Mouse (Mus musculus): ENCODE data around the gene Tmem150b. TPM values are rescaled to one million over a fixed set of nuclear protein-coding genes. Genes with fewer than 3 reads are reported as not detected.
A peak's percentile ranks its signal among the peaks of the same experiment; 100 is the strongest.

Gene Tmem150b
- polyA plus RNA-seq, 1 experiment from 2014 or later: 0.33 TPM

DNA sequence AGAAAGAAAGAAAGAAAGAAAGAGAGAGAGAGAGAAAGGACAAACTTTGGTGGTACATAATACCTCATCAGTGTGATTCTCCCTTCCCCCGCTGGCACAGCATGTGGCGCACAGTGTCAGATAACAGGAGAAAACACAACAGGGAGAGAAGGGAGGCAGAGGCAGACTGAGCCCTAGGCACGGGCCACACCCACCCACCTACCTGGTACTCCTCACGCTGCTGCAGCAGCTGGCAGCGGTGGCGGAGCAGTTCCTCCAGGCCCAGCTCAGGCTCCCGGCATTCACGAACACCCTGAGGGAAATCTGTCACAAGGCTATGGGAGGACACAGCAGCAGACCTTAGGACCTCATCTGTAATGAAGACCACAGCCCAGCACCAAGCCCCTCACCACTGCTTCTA, 61.9 kb downstream of the Tmem150b start:
- H3K36me3 ChIP-seq (ENCODE audit: control insufficient read depth, insufficient read depth): peaks cover 6% of the 10 kb centered on the region
- ATAC-seq (ENCODE audit: low read depth): no peak

DNA sequence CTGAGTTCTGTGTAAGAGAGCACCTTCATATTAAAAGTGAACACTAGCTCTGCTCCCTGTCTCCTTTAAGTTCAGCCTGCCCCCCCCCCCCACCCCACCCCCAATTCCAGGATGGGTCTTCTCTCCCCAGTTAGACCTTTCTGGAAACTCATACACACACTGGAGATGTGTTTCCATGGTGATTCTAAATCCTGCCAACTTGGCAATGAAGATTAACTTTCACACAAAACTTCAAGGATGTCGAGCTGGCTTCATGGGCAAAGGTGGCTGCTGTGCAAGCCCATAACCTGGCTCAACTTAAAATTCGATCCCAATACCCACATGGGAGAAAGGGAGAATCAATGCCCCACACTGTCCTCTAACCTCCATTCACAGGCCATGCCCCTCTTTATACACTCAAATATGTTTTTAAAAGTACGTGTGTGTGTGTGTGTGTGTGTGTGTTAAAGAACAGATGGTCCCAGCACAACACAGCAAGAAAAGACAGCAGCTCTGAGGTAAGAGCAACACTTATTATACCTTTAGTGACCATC, 65.1 kb downstream of the Tmem150b start:
- H3K9ac ChIP-seq (ENCODE audit: low read depth, low read length): peak overlapping the region; percentile 98
- 58% methylated on average over 3 of the region's 3 CpGs for WGBS (ENCODE audit: insufficient replicate concordance)
- ATAC-seq (ENCODE audit: low read depth): no peak

More for the DNA sequence above, 61.9 kb downstream of the Tmem150b start:
- H3K9ac ChIP-seq (ENCODE audit: low read depth, low read length): 0 out of 2 replicates have a peak overlapping the region, but pooled peaks have one; percentile 1
- H3K4me3 ChIP-seq (ENCODE audit: low read depth, low read length): no peak overlapping the region
- H3K4me2 ChIP-seq (ENCODE audit: low read depth, low read length): no peak overlapping the region
- peaks cover 15% of the 10 kb centered on the region for H3K4me1 ChIP-seq (ENCODE audit: control insufficient read depth, low read depth, low read length)
- H3K9me3 ChIP-seq (replicated peaks; ENCODE audit: control insufficient read depth, low read length): no peaks in the 10 kb centered on the region
- 58% methylated on average over 8 of the region's 8 CpGs for WGBS (ENCODE audit: insufficient replicate concordance)
- no peaks in the 10 kb centered on the region for H3K27me3 ChIP-seq (ENCODE audit: control insufficient read depth, insufficient read depth, low read depth, low read length)
- H3K27ac ChIP-seq (ENCODE audit: low read length): no peak overlapping the region

DNA sequence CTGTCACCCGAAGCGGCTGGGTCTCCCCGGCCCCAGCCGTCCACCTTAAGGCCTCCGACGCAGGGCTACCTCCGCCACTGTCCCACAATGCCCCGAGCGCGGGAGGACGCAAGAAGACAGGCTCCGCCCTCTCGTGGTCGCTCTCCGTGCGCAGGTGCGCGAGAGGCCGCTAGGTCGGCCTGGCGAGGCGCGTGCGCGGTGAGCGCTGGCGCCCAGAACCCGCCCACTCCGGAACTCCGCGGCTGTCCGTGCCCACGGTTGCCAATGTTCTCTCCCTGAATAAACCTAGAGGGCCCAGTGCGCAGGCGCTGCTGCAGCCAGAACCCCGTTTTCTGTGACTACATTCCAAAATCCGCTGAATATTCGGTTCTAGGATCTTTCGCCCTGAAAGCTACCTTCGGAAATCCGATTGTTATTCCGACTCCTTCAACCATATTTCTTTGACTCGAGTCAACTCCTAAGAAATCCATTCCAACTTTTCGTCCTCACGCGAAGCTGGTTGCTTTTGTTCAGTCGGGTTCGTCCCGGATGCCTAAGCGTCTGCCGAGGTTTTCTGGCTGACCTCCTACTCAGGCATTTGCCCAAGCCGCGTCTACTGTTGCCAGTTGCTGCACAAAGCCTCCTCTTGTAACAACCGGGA, 66.0 kb downstream of the Tmem150b start, which contains the start of gene Ppp6r1:
Gene Ppp6r1, minus strand, starts transcription at position 108 of the 640 bp plus-strand sequence.
- no peaks in the 10 kb centered on the region for H3K9me3 ChIP-seq (replicated peaks; ENCODE audit: control insufficient read depth, low read length)
- no peaks in the 10 kb centered on the region for H3K27me3 ChIP-seq (ENCODE audit: control insufficient read depth, insufficient read depth, low read depth, low read length)
- H3K4me1 ChIP-seq (ENCODE audit: control insufficient read depth, low read depth, low read length): peaks cover 51% of the 10 kb centered on the region
- H3K4me3 ChIP-seq (ENCODE audit: low read depth, low read length): peak within 1 kb of the TSS; percentile 98
- H3K9ac ChIP-seq (ENCODE audit: low read depth, low read length): peak within 1 kb of the TSS; percentile 98
- H3K27ac ChIP-seq (ENCODE audit: low read length): peak within 1 kb of the TSS; percentile 91
- ATAC-seq (ENCODE audit: low read depth): peak; percentile 96
- H3K4me2 ChIP-seq (ENCODE audit: low read depth, low read length): peak within 1 kb of the TSS; percentile 94
- WGBS (ENCODE audit: insufficient replicate concordance): under 1% methylated on average over 54 of the region's 54 CpGs
- H3K36me3 ChIP-seq (ENCODE audit: control insufficient read depth, insufficient read depth): no peaks in the 10 kb centered on the region

More for the DNA sequence above, 65.1 kb downstream of the Tmem150b start:
- peak overlapping the region; percentile 98 for H3K4me3 ChIP-seq (ENCODE audit: low read depth, low read length)
- no peaks in the 10 kb centered on the region for H3K27me3 ChIP-seq (ENCODE audit: control insufficient read depth, insufficient read depth, low read depth, low read length)
- no peaks in the 10 kb centered on the region for H3K36me3 ChIP-seq (ENCODE audit: control insufficient read depth, insufficient read depth)
- H3K9me3 ChIP-seq (replicated peaks; ENCODE audit: control insufficient read depth, low read length): no peaks in the 10 kb centered on the region
- H3K4me1 ChIP-seq (ENCODE audit: control insufficient read depth, low read depth, low read length): peaks cover 43% of the 10 kb centered on the region
- peak overlapping the region; percentile 76 for H3K27ac ChIP-seq (ENCODE audit: low read length)
- peak overlapping the region; percentile 94 for H3K4me2 ChIP-seq (ENCODE audit: low read depth, low read length)

DNA sequence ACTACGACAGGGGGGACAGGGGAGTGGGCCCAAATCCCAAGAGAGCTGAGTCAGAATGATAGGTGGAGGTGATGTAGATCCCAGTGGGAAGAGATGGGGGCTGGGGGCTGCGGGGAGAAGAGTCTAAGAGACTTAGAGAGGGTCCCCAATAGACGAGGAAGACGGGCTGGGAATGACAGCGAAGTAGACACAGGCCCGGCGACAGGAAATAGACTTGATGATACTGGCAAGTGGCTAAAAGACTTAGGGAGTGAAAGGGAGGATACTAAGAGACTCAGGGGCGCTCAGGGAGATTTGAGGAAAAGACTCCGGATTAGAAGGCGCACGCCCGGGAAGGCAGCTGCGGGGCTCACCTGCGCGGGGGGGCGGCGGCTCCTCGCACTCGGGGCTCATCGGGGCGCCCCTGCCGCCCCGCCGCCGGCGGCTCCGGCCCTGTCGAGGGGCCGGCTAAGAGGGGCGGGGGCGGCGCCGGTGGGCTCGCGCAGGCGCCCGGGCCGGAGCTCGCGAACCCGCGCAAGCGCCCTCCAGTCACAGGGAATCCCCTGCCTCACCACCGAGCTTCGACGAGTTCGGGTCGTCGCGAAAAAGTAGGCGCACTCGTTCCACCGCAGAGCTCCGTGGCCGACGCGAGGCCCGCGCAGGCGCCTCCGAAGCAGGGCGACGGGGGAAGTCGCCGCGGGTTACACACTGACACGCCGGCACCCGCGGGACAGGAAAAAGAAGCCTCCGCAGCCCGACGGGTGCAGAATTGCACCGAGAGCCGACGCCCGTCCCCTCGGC, 66.7 kb downstream of the Tmem150b start:
- peak overlapping the region; percentile 79 for H3K4me2 ChIP-seq (ENCODE audit: low read depth, low read length)
- H3K27me3 ChIP-seq (ENCODE audit: control insufficient read depth, insufficient read depth, low read depth, low read length): no peaks in the 10 kb centered on the region
- no peaks in the 10 kb centered on the region for H3K9me3 ChIP-seq (replicated peaks; ENCODE audit: control insufficient read depth, low read length)
- H3K4me3 ChIP-seq (ENCODE audit: low read depth, low read length): peak overlapping the region; percentile 98
- peak overlapping the region; percentile 91 for H3K27ac ChIP-seq (ENCODE audit: low read length)
- H3K9ac ChIP-seq (ENCODE audit: low read depth, low read length): peak overlapping the region; percentile 98
- peaks cover 2% of the 10 kb centered on the region; the same call in 1 of the 2 replicates for H3K36me3 ChIP-seq (ENCODE audit: control insufficient read depth, insufficient read depth)
- H3K4me1 ChIP-seq (ENCODE audit: control insufficient read depth, low read depth, low read length): peaks cover 54% of the 10 kb centered on the region
- WGBS (ENCODE audit: insufficient replicate concordance): under 1% methylated on average over 74 of the region's 78 CpGs
- ATAC-seq (ENCODE audit: low read depth): peak; percentile 27

GRCm38 (mm10) chr7:4657521-4658127, 67.4 kb downstream of the Tmem150b start:
- H3K4me3 ChIP-seq (ENCODE audit: low read depth, low read length): peak overlapping the region; percentile 98
- H3K27ac ChIP-seq (ENCODE audit: low read length): peak overlapping the region; percentile 91
- H3K36me3 ChIP-seq (ENCODE audit: control insufficient read depth, insufficient read depth): peaks cover 2% of the 10 kb centered on the region; the same call in 1 of the 2 replicates
- ATAC-seq (ENCODE audit: low read depth): no peak
- no peaks in the 10 kb centered on the region for H3K27me3 ChIP-seq (ENCODE audit: control insufficient read depth, insufficient read depth, low read depth, low read length)
- H3K9me3 ChIP-seq (replicated peaks; ENCODE audit: control insufficient read depth, low read length): no peaks in the 10 kb centered on the region
- peak overlapping the region; percentile 79 for H3K4me2 ChIP-seq (ENCODE audit: low read depth, low read length)
- WGBS (ENCODE audit: insufficient replicate concordance): 29% methylated on average over 9 of the region's 9 CpGs
- H3K4me1 ChIP-seq (ENCODE audit: control insufficient read depth, low read depth, low read length): peaks cover 55% of the 10 kb centered on the region
- peak overlapping the region; percentile 98 for H3K9ac ChIP-seq (ENCODE audit: low read depth, low read length)

Other genes with a start within 250 kb of the Tmem150b start
- gene Ppp1r12c, start 223.6 kb downstream of the Tmem150b start, polyA plus RNA-seq (2015; fragmentation: Nextera tagmentation; extraction: Ambion mirVana): 6.9 and 8.0 TPM in 2 replicates
- 9.3 and 15.2 TPM in 2 replicates for gene Tnnt1, start 208.9 kb downstream of the Tmem150b start, polyA plus RNA-seq (2015; fragmentation: Nextera tagmentation; extraction: Ambion mirVana)
- gene Tnni3, start 201.0 kb downstream of the Tmem150b start, polyA plus RNA-seq (2015; fragmentation: Nextera tagmentation; extraction: Ambion mirVana): 0.32 and 0.40 TPM in 2 replicates
- 0.16 and 0.19 TPM in 2 replicates for gene Dnaaf3, start 192.8 kb downstream of the Tmem150b start, polyA plus RNA-seq (2015; fragmentation: Nextera tagmentation; extraction: Ambion mirVana)
- gene Syt5, start 177.7 kb downstream of the Tmem150b start, polyA plus RNA-seq (2015; fragmentation: Nextera tagmentation; extraction: Ambion mirVana): 0.48 and 0.52 TPM in 2 replicates
- 0.02 TPM in 1 of 2 replicates, not detected in the other for gene Ptprh, start 121.2 kb downstream of the Tmem150b start, polyA plus RNA-seq (2015; fragmentation: Nextera tagmentation; extraction: Ambion mirVana)
- gene Tmem86b, start 93.8 kb downstream of the Tmem150b start, polyA plus RNA-seq (2015; fragmentation: Nextera tagmentation; extraction: Ambion mirVana): 38.2 and 39.0 TPM in 2 replicates
- 2.4 and 3.4 TPM in 2 replicates for gene Ppp6r1, start 66.2 kb downstream of the Tmem150b start, polyA plus RNA-seq (2015; fragmentation: Nextera tagmentation; extraction: Ambion mirVana)
- gene Hspbp1, start 40.2 kb downstream of the Tmem150b start, polyA plus RNA-seq (2015; fragmentation: Nextera tagmentation; extraction: Ambion mirVana): 46.8 and 49.1 TPM in 2 replicates
- 0.14 TPM in 1 of 2 replicates, not detected in the other for gene Brsk1, start 34.6 kb downstream of the Tmem150b start, polyA plus RNA-seq (2015; fragmentation: Nextera tagmentation; extraction: Ambion mirVana)
- 41.3 and 47.4 TPM in 2 replicates for gene Kmt5c, start 14.9 kb upstream of the Tmem150b start, polyA plus RNA-seq (2015; fragmentation: Nextera tagmentation; extraction: Ambion mirVana)
- 65.0 and 71.5 TPM in 2 replicates for gene Cox6b2, start 27.8 kb upstream of the Tmem150b start, polyA plus RNA-seq (2015; fragmentation: Nextera tagmentation; extraction: Ambion mirVana)
- not detected in 2 replicates for gene Fam71e2, start 46.1 kb upstream of the Tmem150b start, polyA plus RNA-seq (2015; fragmentation: Nextera tagmentation; extraction: Ambion mirVana)
- gene Il11, start 57.6 kb upstream of the Tmem150b start, polyA plus RNA-seq (2015; fragmentation: Nextera tagmentation; extraction: Ambion mirVana): 0.12 TPM in 1 of 2 replicates, not detected in the other
- gene Tmem190, start 57.7 kb upstream of the Tmem150b start, polyA plus RNA-seq (2015; fragmentation: Nextera tagmentation; extraction: Ambion mirVana): not detected in 2 replicates
- gene Tmem238, start 64.4 kb upstream of the Tmem150b start, polyA plus RNA-seq (2015; fragmentation: Nextera tagmentation; extraction: Ambion mirVana): 8.4 and 8.9 TPM in 2 replicates
- 162 and 174 TPM in 2 replicates for gene Rpl28, start 67.6 kb upstream of the Tmem150b start, polyA plus RNA-seq (2015; fragmentation: Nextera tagmentation; extraction: Ambion mirVana)
- gene Ube2s, start 87.3 kb upstream of the Tmem150b start, polyA plus RNA-seq (2015; fragmentation: Nextera tagmentation; extraction: Ambion mirVana): 261 and 272 TPM in 2 replicates
- not detected in 2 replicates for gene Shisa7, start 119.4 kb upstream of the Tmem150b start, polyA plus RNA-seq (2015; fragmentation: Nextera tagmentation; extraction: Ambion mirVana)
- 4.1 and 4.8 TPM in 2 replicates for gene Isoc2b, start 145.0 kb upstream of the Tmem150b start, polyA plus RNA-seq (2015; fragmentation: Nextera tagmentation; extraction: Ambion mirVana)
- 0.49 and 0.89 TPM in 2 replicates for gene Isoc2a, start 151.9 kb upstream of the Tmem150b start, polyA plus RNA-seq (2015; fragmentation: Nextera tagmentation; extraction: Ambion mirVana)
- gene Gm36210, start 181.3 kb upstream of the Tmem150b start, polyA plus RNA-seq (2015; fragmentation: Nextera tagmentation; extraction: Ambion mirVana): not detected in 2 replicates
- 1.4 and 1.9 TPM in 2 replicates for gene Zfp628, start 190.0 kb upstream of the Tmem150b start, polyA plus RNA-seq (2015; fragmentation: Nextera tagmentation; extraction: Ambion mirVana)
- gene Nat14, start 196.8 kb upstream of the Tmem150b start, polyA plus RNA-seq (2015; fragmentation: Nextera tagmentation; extraction: Ambion mirVana): 0.25 and 0.37 TPM in 2 replicates
- 0.08 and 0.20 TPM in 2 replicates for gene Ssc5d, start 200.5 kb upstream of the Tmem150b start, polyA plus RNA-seq (2015; fragmentation: Nextera tagmentation; extraction: Ambion mirVana)
- gene Sbk2, start 239.2 kb upstream of the Tmem150b start, polyA plus RNA-seq (2015; fragmentation: Nextera tagmentation; extraction: Ambion mirVana): not detected in 2 replicates
- not detected in 2 replicates for gene Sbk3, start 245.9 kb upstream of the Tmem150b start, polyA plus RNA-seq (2015; fragmentation: Nextera tagmentation; extraction: Ambion mirVana)